Mouse (Mus musculus): ENCODE measurements around the gene Zfp146.

DNA sequence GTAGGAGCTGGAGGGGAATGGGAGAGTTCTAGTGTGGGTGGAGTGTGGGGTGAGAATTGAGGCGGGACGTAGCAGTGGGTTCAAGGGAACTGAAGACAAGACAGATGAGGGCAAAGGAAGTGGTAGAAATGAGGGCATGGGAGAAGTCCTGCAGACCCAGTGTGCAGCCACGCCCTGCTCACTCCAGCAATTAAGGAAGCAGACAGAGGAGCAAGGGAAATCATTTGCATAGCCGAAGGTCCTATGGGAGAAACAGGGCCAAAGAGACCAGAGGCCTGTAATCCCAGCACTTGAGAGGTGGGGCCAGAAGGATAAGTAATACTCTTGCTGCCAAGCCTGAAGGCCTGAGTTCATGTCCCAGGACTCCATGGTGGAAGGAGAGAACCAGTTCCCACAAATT lies 37.2 kb downstream of the Zfp146 start:
- TF ChIP-seq USF1 (IDR thresholded peaks at IDR 0.05; ENCODE audit: low read depth), result no peak
- TF ChIP-seq CTCF (IDR thresholded peaks at IDR 0.05; ENCODE audit: control insufficient read depth, insufficient read depth, insufficient read length), result no peak
